Mouse (Mus musculus): ENCODE results near the gene Map2. TPM values are rescaled to one million over a fixed set of nuclear protein-coding genes. Genes with fewer than 3 reads are reported as not detected.
A peak's percentile ranks its signal among the peaks of the same experiment; 100 is the strongest.

Gene Map2
- polyA plus RNA-seq, 1 experiment from 2014 or later: 417 TPM

GRCm38 (mm10) chr1:66164648-66165047, 10.4 kb upstream of the Map2 start:
- H3K27ac ChIP-seq: no peak overlapping the region
- H3K4me3 ChIP-seq (replicated peaks; ENCODE audit: low read length): no peak overlapping the region
- no peak overlapping the region for H3K4me2 ChIP-seq (replicated peaks)
- DNase-seq (ENCODE audit: low spot score): no peak
- 60% methylated on average over 2 of the region's 2 CpGs for WGBS
- no peaks in the 10 kb centered on the region for H3K9me3 ChIP-seq (ENCODE audit: control insufficient read depth, low read length)
- H3K4me1 ChIP-seq (replicated peaks; ENCODE audit: control insufficient read depth, insufficient read depth, low read length): no peaks in the 10 kb centered on the region
- H3K9ac ChIP-seq: no peak overlapping the region
- no peaks in the 10 kb centered on the region for H3K27me3 ChIP-seq (ENCODE audit: control insufficient read depth, insufficient read depth, low read length)
- no peak for ATAC-seq (ENCODE audit: low FRiP score)
- no peaks in the 10 kb centered on the region for H3K36me3 ChIP-seq (replicated peaks; ENCODE audit: control insufficient read depth, insufficient read depth)

- no peaks in the 10 kb centered on the region for H3K4me1 ChIP-seq (replicated peaks; ENCODE audit: control insufficient read depth, insufficient read depth, low read length)
- H3K27me3 ChIP-seq (ENCODE audit: control insufficient read depth, insufficient read depth, low read length): no peaks in the 10 kb centered on the region
- H3K9ac ChIP-seq: no peak overlapping the region
- H3K27ac ChIP-seq: no peak overlapping the region
- no peaks in the 10 kb centered on the region for H3K36me3 ChIP-seq (replicated peaks; ENCODE audit: control insufficient read depth, insufficient read depth)
- no peak overlapping the region for H3K4me2 ChIP-seq (replicated peaks)
- 71% methylated on average over 5 of the region's 5 CpGs for WGBS
- no peak overlapping the region for H3K4me3 ChIP-seq (replicated peaks; ENCODE audit: low read length)
- no peak for ATAC-seq (ENCODE audit: low FRiP score)
- no peaks in the 10 kb centered on the region for H3K9me3 ChIP-seq (ENCODE audit: control insufficient read depth, low read length)
- no peak for DNase-seq (ENCODE audit: low spot score)
Observed at GRCm38 (mm10) chr1:66168722-66169121, 6.4 kb upstream of the Map2 start.

GRCm38 (mm10) chr1:66172127-66172526, 2.9 kb upstream of the Map2 start:
- Histone ChIP-seq H3K9ac (no peak overlapping the region), H3K36me3 (replicated peaks; ENCODE audit: control insufficient read depth, insufficient read depth) (no peaks in the 10 kb centered on the region), H3K4me1 (replicated peaks; ENCODE audit: control insufficient read depth, insufficient read depth, low read length) (no peaks in the 10 kb centered on the region), H3K27ac (no peak overlapping the region), H3K4me3 (replicated peaks; ENCODE audit: low read length) (no peak overlapping the region), H3K9me3 (ENCODE audit: control insufficient read depth, low read length) (no peaks in the 10 kb centered on the region), H3K27me3 (ENCODE audit: control insufficient read depth, insufficient read depth, low read length) (no peaks in the 10 kb centered on the region), H3K4me2 (replicated peaks) (no peak overlapping the region)
- DNase-seq (ENCODE audit: low spot score): no peak
- ATAC-seq (ENCODE audit: low FRiP score): no peak
- WGBS: 70% methylated on average over 3 of the region's 3 CpGs

- Histone ChIP-seq H3K9ac (no peak overlapping the region), H3K36me3 (replicated peaks; ENCODE audit: control insufficient read depth, insufficient read depth) (peaks cover 5% of the 10 kb centered on the region), H3K4me2 (replicated peaks) (no peak overlapping the region), H3K4me1 (replicated peaks; ENCODE audit: control insufficient read depth, insufficient read depth, low read length) (peaks cover 9% of the 10 kb centered on the region), H3K9me3 (ENCODE audit: control insufficient read depth, low read length) (no peaks in the 10 kb centered on the region), H3K4me3 (replicated peaks; ENCODE audit: low read length) (no peak overlapping the region), H3K27ac (no peak overlapping the region), H3K27me3 (ENCODE audit: control insufficient read depth, insufficient read depth, low read length) (no peaks in the 10 kb centered on the region)
- no peak for ATAC-seq (ENCODE audit: low FRiP score)
- WGBS: 40% methylated on average over 5 of the region's 5 CpGs
- DNase-seq (ENCODE audit: low spot score): no peak
Observed at GRCm38 (mm10) chr1:66173630-66174029, 1.4 kb upstream of the Map2 start.

GRCm38 (mm10) chr1:66176012-66176837, 1.2 kb downstream of the Map2 start:
- WGBS: 12% methylated on average over 9 of the region's 9 CpGs
- Histone ChIP-seq H3K27me3 (ENCODE audit: control insufficient read depth, insufficient read depth, low read length) (no peaks in the 10 kb centered on the region), H3K9ac (peak overlapping the region; percentile 89), H3K4me1 (replicated peaks; ENCODE audit: control insufficient read depth, insufficient read depth, low read length) (peaks cover 17% of the 10 kb centered on the region), H3K27ac (peak overlapping the region; percentile 86), H3K9me3 (ENCODE audit: control insufficient read depth, low read length) (no peaks in the 10 kb centered on the region), H3K4me2 (replicated peaks) (peak overlapping the region; percentile 60), H3K36me3 (replicated peaks; ENCODE audit: control insufficient read depth, insufficient read depth) (peaks cover 11% of the 10 kb centered on the region), H3K4me3 (replicated peaks; ENCODE audit: low read length) (peak overlapping the region; percentile 64)
- DNase-seq (ENCODE audit: low spot score) (peak; percentile 64), ATAC-seq (ENCODE audit: low FRiP score) (peak; percentile 44)

- Histone ChIP-seq H3K27me3 (ENCODE audit: control insufficient read depth, insufficient read depth, low read length) (no peaks in the 10 kb centered on the region), H3K4me1 (replicated peaks; ENCODE audit: control insufficient read depth, insufficient read depth, low read length) (peaks cover 17% of the 10 kb centered on the region), H3K36me3 (replicated peaks; ENCODE audit: control insufficient read depth, insufficient read depth) (peaks cover 14% of the 10 kb centered on the region), H3K9ac (peak overlapping the region; percentile 89), H3K4me3 (replicated peaks; ENCODE audit: low read length) (peak overlapping the region; percentile 64), H3K4me2 (replicated peaks) (peak overlapping the region; percentile 60), H3K9me3 (ENCODE audit: control insufficient read depth, low read length) (no peaks in the 10 kb centered on the region), H3K27ac (peak overlapping the region; percentile 86)
- DNase-seq (ENCODE audit: low spot score): peak; percentile 59
- 38% methylated on average over 2 of the region's 2 CpGs for WGBS
- no peak for ATAC-seq (ENCODE audit: low FRiP score)
Observed at GRCm38 (mm10) chr1:66176838-66177105, 1.7 kb downstream of the Map2 start.

- H3K4me1 ChIP-seq (replicated peaks; ENCODE audit: control insufficient read depth, insufficient read depth, low read length): peaks cover 17% of the 10 kb centered on the region
- peak overlapping the region; percentile 89 for H3K9ac ChIP-seq
- peak overlapping the region; percentile 60 for H3K4me2 ChIP-seq (replicated peaks)
- H3K27ac ChIP-seq: 0 out of 2 replicates have a peak overlapping the region, but pooled peaks have one; percentile 33
- H3K36me3 ChIP-seq (replicated peaks; ENCODE audit: control insufficient read depth, insufficient read depth): peaks cover 14% of the 10 kb centered on the region
- no peaks in the 10 kb centered on the region for H3K27me3 ChIP-seq (ENCODE audit: control insufficient read depth, insufficient read depth, low read length)
- H3K9me3 ChIP-seq (ENCODE audit: control insufficient read depth, low read length): no peaks in the 10 kb centered on the region
- WGBS: 15% methylated on average over 4 of the region's 4 CpGs
- ATAC-seq (ENCODE audit: low FRiP score) (peak; percentile 37; the same call in 1 of the 2 replicates), DNase-seq (ENCODE audit: low spot score) (peak; percentile 38)
- H3K4me3 ChIP-seq (replicated peaks; ENCODE audit: low read length): peak overlapping the region; percentile 64
Observed at GRCm38 (mm10) chr1:66177489-66178170, 2.6 kb downstream of the Map2 start.

GRCm38 (mm10) chr1:66187016-66187681, 12.1 kb downstream of the Map2 start:
- WGBS: 44% methylated on average over 12 of the region's 12 CpGs
- no peaks in the 10 kb centered on the region for H3K9me3 ChIP-seq (ENCODE audit: control insufficient read depth, low read length)
- H3K4me1 ChIP-seq (replicated peaks; ENCODE audit: control insufficient read depth, insufficient read depth, low read length): peaks cover 17% of the 10 kb centered on the region
- no peak for DNase-seq (ENCODE audit: low spot score)
- H3K4me3 ChIP-seq (replicated peaks; ENCODE audit: low read length): no peak overlapping the region
- no peak overlapping the region for H3K4me2 ChIP-seq (replicated peaks)
- H3K27ac ChIP-seq: no peak overlapping the region
- H3K9ac ChIP-seq: no peak overlapping the region
- no peaks in the 10 kb centered on the region for H3K27me3 ChIP-seq (ENCODE audit: control insufficient read depth, insufficient read depth, low read length)
- peak; percentile 53; the same call in 1 of the 2 replicates for ATAC-seq (ENCODE audit: low FRiP score)
- peaks cover 25% of the 10 kb centered on the region for H3K36me3 ChIP-seq (replicated peaks; ENCODE audit: control insufficient read depth, insufficient read depth)

- Histone ChIP-seq H3K27me3 (ENCODE audit: control insufficient read depth, insufficient read depth, low read length) (no peaks in the 10 kb centered on the region), H3K27ac (no peak overlapping the region), H3K9ac (no peak overlapping the region), H3K4me2 (replicated peaks) (no peak overlapping the region), H3K9me3 (ENCODE audit: control insufficient read depth, low read length) (no peaks in the 10 kb centered on the region), H3K4me1 (replicated peaks; ENCODE audit: control insufficient read depth, insufficient read depth, low read length) (peaks cover 22% of the 10 kb centered on the region), H3K36me3 (replicated peaks; ENCODE audit: control insufficient read depth, insufficient read depth) (peaks cover 8% of the 10 kb centered on the region; the same call in 1 of the 2 replicates), H3K4me3 (replicated peaks; ENCODE audit: low read length) (no peak overlapping the region)
- DNase-seq (ENCODE audit: low spot score): no peak
- WGBS: 94% methylated on average over 1 of the region's 1 CpGs
- no peak for ATAC-seq (ENCODE audit: low FRiP score)
Observed at GRCm38 (mm10) chr1:66192401-66192800, 17.3 kb downstream of the Map2 start.
